Mouse (Mus musculus): ENCODE results near the gene Sppl2b. TPM values are rescaled to one million over a fixed set of nuclear protein-coding genes. Genes with fewer than 3 reads are reported as not detected.

Sppl2b gene
- polyA plus RNA-seq, 1 experiment from 2014 or later: 89.5 TPM

MicroRNA genes within 50 kb of the gene (microRNA counts, 519-probe panel; counts per million panel counts)
- not detected for microRNA mmu-miR-1982

Small RNAs within 50 kb of the gene (microRNA-seq; reads per million reads assigned to microRNA genes)
- gene Mir1982: 2.8 reads per million, percentile 11 among the genes with 10 or more reads in this experiment

Other genes with a start within 250 kb of the Sppl2b start
- gene Gm49322, start 249.3 kb upstream of the Sppl2b start, polyA plus RNA-seq (2015; fragmentation: Nextera tagmentation; extraction: Ambion mirVana): 4.6 and 5.0 TPM in 2 replicates
- 107 and 123 TPM in 2 replicates for gene Csnk1g2, start 232.4 kb upstream of the Sppl2b start, polyA plus RNA-seq (2015; fragmentation: Nextera tagmentation; extraction: Ambion mirVana)
- 85.9 and 90.4 TPM in 2 replicates for gene Btbd2, start 198.2 kb upstream of the Sppl2b start, polyA plus RNA-seq (2015; fragmentation: Nextera tagmentation; extraction: Ambion mirVana)
- 61.5 and 66.6 TPM in 2 replicates for gene Mknk2, start 177.2 kb upstream of the Sppl2b start, polyA plus RNA-seq (2015; fragmentation: Nextera tagmentation; extraction: Ambion mirVana)
- gene Mob3a, start 153.3 kb upstream of the Sppl2b start, polyA plus RNA-seq (2015; fragmentation: Nextera tagmentation; extraction: Ambion mirVana): 63.4 and 64.3 TPM in 2 replicates
- gene Izumo4, start 153.1 kb upstream of the Sppl2b start, polyA plus RNA-seq (2015; fragmentation: Nextera tagmentation; extraction: Ambion mirVana): 42.9 and 50.9 TPM in 2 replicates
- gene Ap3d1, start 113.0 kb upstream of the Sppl2b start, polyA plus RNA-seq (2015; fragmentation: Nextera tagmentation; extraction: Ambion mirVana): 117 and 122 TPM in 2 replicates
- gene Dot1l, start 100.1 kb upstream of the Sppl2b start, polyA plus RNA-seq (2015; fragmentation: Nextera tagmentation; extraction: Ambion mirVana): 21.0 and 25.9 TPM in 2 replicates
- gene Sf3a2, start 57.1 kb upstream of the Sppl2b start, polyA plus RNA-seq (2015; fragmentation: Nextera tagmentation; extraction: Ambion mirVana): 60.3 and 62.6 TPM in 2 replicates
- 130 and 147 TPM in 2 replicates for gene Plekhj1, start 56.6 kb upstream of the Sppl2b start, polyA plus RNA-seq (2015; fragmentation: Nextera tagmentation; extraction: Ambion mirVana)
- gene Amh, start 50.0 kb upstream of the Sppl2b start, polyA plus RNA-seq (2015; fragmentation: Nextera tagmentation; extraction: Ambion mirVana): 0.10 TPM in 2 replicates
- 0.59 and 1.0 TPM in 2 replicates for gene Jsrp1, start 41.8 kb upstream of the Sppl2b start, polyA plus RNA-seq (2015; fragmentation: Nextera tagmentation; extraction: Ambion mirVana)
- 1,243 and 1,388 TPM in 2 replicates for gene Oaz1, start 28.6 kb upstream of the Sppl2b start, polyA plus RNA-seq (2015; fragmentation: Nextera tagmentation; extraction: Ambion mirVana)
- 10.4 and 11.7 TPM in 2 replicates for gene Lingo3, start 11.2 kb upstream of the Sppl2b start, polyA plus RNA-seq (2015; fragmentation: Nextera tagmentation; extraction: Ambion mirVana)
- gene Lsm7, start 66 bp upstream of the Sppl2b start, polyA plus RNA-seq (2015; fragmentation: Nextera tagmentation; extraction: Ambion mirVana): 214 and 222 TPM in 2 replicates
- gene Tmprss9, start 16.6 kb downstream of the Sppl2b start, polyA plus RNA-seq (2015; fragmentation: Nextera tagmentation; extraction: Ambion mirVana): 0.23 and 0.41 TPM in 2 replicates
- 318 and 330 TPM in 2 replicates for gene Timm13, start 45.7 kb downstream of the Sppl2b start, polyA plus RNA-seq (2015; fragmentation: Nextera tagmentation; extraction: Ambion mirVana)
- 46.9 and 48.9 TPM in 2 replicates for gene Lmnb2, start 63.0 kb downstream of the Sppl2b start, polyA plus RNA-seq (2015; fragmentation: Nextera tagmentation; extraction: Ambion mirVana)
- 5.5 and 8.2 TPM in 2 replicates for gene Gadd45b, start 74.8 kb downstream of the Sppl2b start, polyA plus RNA-seq (2015; fragmentation: Nextera tagmentation; extraction: Ambion mirVana)
- gene Gng7, start 159.7 kb downstream of the Sppl2b start, polyA plus RNA-seq (2015; fragmentation: Nextera tagmentation; extraction: Ambion mirVana): 19.0 and 21.2 TPM in 2 replicates
- 77.5 and 79.2 TPM in 2 replicates for gene Diras1, start 170.4 kb downstream of the Sppl2b start, polyA plus RNA-seq (2015; fragmentation: Nextera tagmentation; extraction: Ambion mirVana)
- 57.2 and 58.0 TPM in 2 replicates for gene Slc39a3, start 182.2 kb downstream of the Sppl2b start, polyA plus RNA-seq (2015; fragmentation: Nextera tagmentation; extraction: Ambion mirVana)
- 353 and 376 TPM in 2 replicates for gene Sgta, start 204.9 kb downstream of the Sppl2b start, polyA plus RNA-seq (2015; fragmentation: Nextera tagmentation; extraction: Ambion mirVana)
- gene Thop1, start 214.8 kb downstream of the Sppl2b start, polyA plus RNA-seq (2015; fragmentation: Nextera tagmentation; extraction: Ambion mirVana): 48.8 and 52.2 TPM in 2 replicates
- gene Creb3l3, start 243.6 kb downstream of the Sppl2b start, polyA plus RNA-seq (2015; fragmentation: Nextera tagmentation; extraction: Ambion mirVana): 0.36 and 0.48 TPM in 2 replicates